Mouse (Mus musculus): Measurements from ENCODE around the gene Gm21497. TPM values are rescaled to one million over a fixed set of nuclear protein-coding genes. Genes with fewer than 3 reads are reported as not detected.
"Not testable (repeated sequence)": the region's sequence is repeated elsewhere in the genome, so short reads cannot be mapped to it uniquely, and the experiment has no call there.

Gene Gm21497
- total RNA-seq (2021), result not detected
- long read RNA-seq, experiment 1, result 0 reads
- long read RNA-seq, experiment 2, result 0 reads

DNA sequence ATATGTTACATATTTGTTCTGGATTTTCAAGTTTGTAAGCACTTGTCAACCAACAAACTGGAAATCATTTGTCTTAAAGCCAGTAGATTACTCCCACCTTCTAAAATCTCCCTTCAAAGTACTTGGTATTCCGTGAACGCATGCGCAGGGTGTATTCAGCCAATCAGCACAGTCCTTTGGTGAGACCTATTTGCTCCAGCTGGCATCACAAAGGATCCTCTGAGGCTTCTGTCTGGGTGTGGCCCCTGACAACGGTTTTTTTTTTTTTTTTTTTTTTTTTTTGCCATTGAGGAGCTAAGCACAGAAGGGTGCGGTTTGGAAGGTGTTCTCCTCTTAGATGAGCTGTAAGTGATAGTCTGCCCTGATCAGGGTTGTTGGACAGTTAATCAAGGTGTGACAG lies at the start of gene Gm21497:
TSS of gene Gm21497 (plus strand) at position 301 of the 400 bp plus-strand sequence.
- DNase-seq; intact Hi-C loops (cut with DNase I): not testable (repeated sequence)
